Mouse (Mus musculus) limb, embryonic 11.5 days (tissue): ENCODE data around the gene Ccn2. TPM values are rescaled to one million over a fixed set of nuclear protein-coding genes. Genes with fewer than 3 reads are reported as not detected.

Experiments
- ATAC-seq: fragments of 200-750 bp; cut with Nextera tagmentation; 2 replicates; pipeline ENCODE4 v1.8.0; 2017; ENCODE audit warnings: low read depth; ENCODE audit not compliant: insufficient number of reproducible peaks, low FRiP score, low TSS enrichment
- DNase-seq: peaks from one replicate; pipeline ENCODE4 v3.0.0-alpha.2; 2015; ENCODE audit warnings: low spot score
- H3K27ac ChIP-seq: fragments of 300-500 bp; sonication (generic); replicated peaks from 2 replicates; pipeline ENCODE4 v1.5.1; 2014; ENCODE audit warnings: low read depth, mild to moderate bottlenecking, low read length
- H3K27me3 ChIP-seq: fragments of 300-500 bp; sonication (generic); 2 replicates; pipeline ENCODE4 v1.6.1; 2014; ENCODE audit warnings: mild to moderate bottlenecking, low read length, mixed read lengths; ENCODE audit not compliant: control insufficient read depth, insufficient read depth
- H3K36me3 ChIP-seq: fragments of 300-500 bp; sonication (generic); 2 replicates; pipeline ENCODE4 v1.6.1; 2014; ENCODE audit warnings: mild to moderate bottlenecking, low read length, moderate library complexity, mixed read lengths; ENCODE audit not compliant: control insufficient read depth, insufficient read depth
- H3K4me1 ChIP-seq: fragments of 300-500 bp; sonication (generic); 2 replicates; pipeline ENCODE4 v1.6.1; 2014; ENCODE audit warnings: low read length, mixed read lengths; ENCODE audit not compliant: control insufficient read depth, insufficient read depth
- H3K4me2 ChIP-seq: fragments of 300-500 bp; sonication (generic); 2 replicates; pipeline ENCODE4 v1.6.1; 2014; ENCODE audit warnings: low read depth, mild to moderate bottlenecking, moderate library complexity; ENCODE audit not compliant: severe bottlenecking
- H3K4me3 ChIP-seq: fragments of 300-500 bp; sonication (generic); 2 replicates; pipeline ENCODE4 v1.5.1; 2014; ENCODE audit warnings: low read depth, low read length
- H3K9ac ChIP-seq: fragments of 300-500 bp; sonication (generic); 2 replicates; pipeline ENCODE4 v1.6.1; 2014; ENCODE audit warnings: mild to moderate bottlenecking, low read length
- H3K9me3 ChIP-seq: fragments of 300-500 bp; sonication (generic); 2 replicates; pipeline ENCODE4 v1.6.1; 2016; ENCODE audit warnings: low read length; ENCODE audit not compliant: control insufficient read depth
- WGBS: fragments of 180-500 bp; shearing (Covaris S2); extraction: QIAGEN DNeasy Blood & Tissue Kit; methylation state at CpG from one replicate; pipeline ENCODE4 v1.1.7; 2014; 5-methylcytosine and 5-hydroxymethylcytosine counted together
- polyA plus RNA-seq: library from polyadenylated mRNA; unstranded; fragments of >200 nt; fragmentation: Nextera tagmentation; extraction: Ambion mirVana; gene quantifications from 2 replicates; pipeline ENCODE4 v1.2.1, GENCODE M21; 2014

Ccn2 gene
- polyA plus RNA-seq, 1 experiment from 2014 or later, result 2.4 TPM

DNA sequence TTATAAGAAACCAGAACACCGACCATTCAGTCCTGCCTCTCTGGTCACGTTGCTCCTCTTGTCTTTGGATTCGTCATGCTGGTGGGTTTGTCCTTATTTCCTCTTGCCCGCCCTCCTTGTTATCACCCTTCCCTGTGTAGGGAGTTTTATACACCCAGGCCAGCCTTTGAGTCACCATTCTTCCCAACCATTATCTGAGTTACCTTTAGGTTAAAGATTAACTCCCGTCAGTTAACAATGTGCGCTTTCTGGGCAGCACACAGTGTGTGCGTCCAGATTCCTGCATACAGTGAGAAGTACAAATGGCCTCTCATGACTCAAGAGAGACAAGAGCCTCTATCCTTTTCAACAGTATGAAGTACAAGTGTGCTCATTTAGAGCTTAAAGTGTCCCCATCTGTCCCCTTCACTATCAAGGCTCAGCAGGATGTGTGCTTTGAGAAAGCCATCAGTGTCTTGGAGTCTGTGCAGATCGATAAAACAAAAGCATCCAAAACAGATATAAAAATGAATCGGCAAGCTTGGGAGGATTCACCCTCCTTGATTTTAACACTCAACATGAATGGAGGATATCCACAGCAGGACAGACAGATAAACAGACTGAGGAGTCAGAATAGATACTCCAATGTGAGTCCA lies 34.0 kb downstream of the Ccn2 start:
- Histone ChIP-seq H3K36me3 (no peaks in the 10 kb centered on the region), H3K9ac (no peak overlapping the region), H3K4me3 (no peak overlapping the region), H3K27ac (no peak overlapping the region), H3K4me2 (no peak overlapping the region), H3K4me1 (0 out of 2 replicates have a peak, but pooled peaks cover 2% of the 10 kb centered on the region), H3K27me3 (no peaks in the 10 kb centered on the region), H3K9me3 (no peaks in the 10 kb centered on the region)
- WGBS, result 84% methylated on average over 9 of the region's 9 CpGs
- no peak for ATAC-seq
- no peak for DNase-seq

DNA sequence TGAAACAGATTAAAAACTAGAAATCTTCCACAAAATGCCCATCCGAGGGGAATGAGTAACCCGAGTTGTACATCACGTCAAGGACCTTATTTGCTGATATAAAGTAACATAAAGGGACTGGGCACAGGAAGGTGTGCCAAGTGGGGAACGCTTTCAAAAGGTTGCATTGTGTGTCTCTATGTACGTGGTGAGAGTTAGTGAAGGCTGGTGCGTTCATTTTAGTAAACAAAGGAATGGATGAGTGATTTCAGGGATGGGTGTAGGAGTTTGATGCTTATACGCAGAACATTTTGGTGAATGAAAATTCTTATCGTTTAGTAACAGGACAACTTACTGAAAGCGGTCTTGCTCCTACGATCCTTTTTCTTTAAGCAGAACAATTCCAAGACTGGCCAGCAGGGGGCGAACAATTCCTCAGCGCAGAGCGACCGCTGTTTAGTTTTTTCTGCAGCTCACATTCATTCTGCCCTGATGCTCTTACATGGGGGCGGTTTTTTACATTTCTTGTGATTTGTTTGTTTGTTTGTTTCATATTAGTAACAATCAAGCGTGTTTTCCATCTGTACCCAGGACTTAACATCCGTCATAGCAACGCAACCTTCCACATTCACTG lies 35.3 kb downstream of the Ccn2 start:
- Histone ChIP-seq H3K4me1 (0 out of 2 replicates have a peak, but pooled peaks cover 2% of the 10 kb centered on the region), H3K27me3 (no peaks in the 10 kb centered on the region), H3K9me3 (no peaks in the 10 kb centered on the region), H3K27ac (no peak overlapping the region), H3K9ac (no peak overlapping the region), H3K4me2 (no peak overlapping the region), H3K4me3 (no peak overlapping the region), H3K36me3 (no peaks in the 10 kb centered on the region)
- DNase-seq (peak; percentile 86), ATAC-seq (no peak)
- WGBS, result 27% methylated on average over 18 of the region's 18 CpGs

GRCm38 (mm10) chr10:24631122-24631521 lies 35.9 kb downstream of the Ccn2 start:
- no peak overlapping the region for H3K9ac ChIP-seq
- no peaks in the 10 kb centered on the region for H3K27me3 ChIP-seq
- ATAC-seq, result no peak

GRCm38 (mm10) chr10:24634288-24634687 lies 39.0 kb downstream of the Ccn2 start:
- DNase-seq (no peak), ATAC-seq (no peak)
- H3K4me1 ChIP-seq, result peaks cover 1% of the 10 kb centered on the region; the same call in 1 of the 2 replicates
- H3K4me3 ChIP-seq, result no peak overlapping the region
- no peaks in the 10 kb centered on the region for H3K27me3 ChIP-seq
- WGBS, result 78% methylated on average over 9 of the region's 9 CpGs
- H3K4me2 ChIP-seq, result no peak overlapping the region
- H3K36me3 ChIP-seq, result no peaks in the 10 kb centered on the region
- H3K9ac ChIP-seq, result no peak overlapping the region
- H3K9me3 ChIP-seq, result no peaks in the 10 kb centered on the region
- H3K27ac ChIP-seq, result no peak overlapping the region

More at GRCm38 (mm10) chr10:24631122-24631521, 35.9 kb downstream of the Ccn2 start:
- Histone ChIP-seq H3K4me3 (no peak overlapping the region), H3K36me3 (no peaks in the 10 kb centered on the region), H3K27ac (no peak overlapping the region), H3K4me1 (0 out of 2 replicates have a peak, but pooled peaks cover 2% of the 10 kb centered on the region), H3K9me3 (no peaks in the 10 kb centered on the region), H3K4me2 (no peak overlapping the region)
- DNase-seq, result no peak
- 93% methylated on average over 5 of the region's 5 CpGs for WGBS

GRCm38 (mm10) chr10:24635331-24635815 lies 40.1 kb downstream of the Ccn2 start:
- no peak overlapping the region for H3K4me2 ChIP-seq
- H3K36me3 ChIP-seq, result no peaks in the 10 kb centered on the region
- ATAC-seq, result no peak
- H3K27ac ChIP-seq, result no peak overlapping the region
- H3K9me3 ChIP-seq, result no peaks in the 10 kb centered on the region
- no peaks in the 10 kb centered on the region for H3K27me3 ChIP-seq
- 73% methylated on average over 11 of the region's 11 CpGs for WGBS
- H3K4me1 ChIP-seq, result peaks cover 3% of the 10 kb centered on the region; the same call in 1 of the 2 replicates
- DNase-seq, result no peak
- no peak overlapping the region for H3K9ac ChIP-seq
- no peak overlapping the region for H3K4me3 ChIP-seq

DNA sequence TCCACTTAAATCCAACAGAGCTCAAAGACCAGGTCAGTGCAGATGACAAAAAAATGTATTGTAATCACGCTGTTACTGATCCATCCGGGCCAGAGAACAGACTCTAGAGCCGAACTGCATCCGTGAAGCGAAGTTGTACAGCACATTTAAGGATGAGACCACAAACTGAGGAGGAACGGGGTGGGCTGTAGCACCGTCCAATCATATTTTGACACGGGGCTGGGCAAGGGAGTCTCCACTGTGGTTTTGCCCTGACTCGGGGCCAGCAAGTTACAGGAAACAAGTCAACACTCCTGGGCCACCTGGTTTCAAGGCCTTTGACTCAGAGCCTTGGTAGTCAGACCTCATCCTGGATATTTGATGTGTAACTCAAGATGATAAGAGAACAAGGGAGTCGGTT lies 40.6 kb downstream of the Ccn2 start:
- ATAC-seq, result no peak

GRCm38 (mm10) chr10:24636986-24637385 lies 41.7 kb downstream of the Ccn2 start:
- ATAC-seq, result no peak

More for the DNA sequence above, 40.6 kb downstream of the Ccn2 start:
- Histone ChIP-seq H3K36me3 (no peaks in the 10 kb centered on the region), H3K27ac (no peak overlapping the region), H3K9me3 (no peaks in the 10 kb centered on the region), H3K4me2 (no peak overlapping the region), H3K4me1 (peaks cover 3% of the 10 kb centered on the region; the same call in 1 of the 2 replicates), H3K9ac (no peak overlapping the region), H3K27me3 (no peaks in the 10 kb centered on the region), H3K4me3 (no peak overlapping the region)
- 91% methylated on average over 10 of the region's 10 CpGs for WGBS
- DNase-seq, result no peak

DNA sequence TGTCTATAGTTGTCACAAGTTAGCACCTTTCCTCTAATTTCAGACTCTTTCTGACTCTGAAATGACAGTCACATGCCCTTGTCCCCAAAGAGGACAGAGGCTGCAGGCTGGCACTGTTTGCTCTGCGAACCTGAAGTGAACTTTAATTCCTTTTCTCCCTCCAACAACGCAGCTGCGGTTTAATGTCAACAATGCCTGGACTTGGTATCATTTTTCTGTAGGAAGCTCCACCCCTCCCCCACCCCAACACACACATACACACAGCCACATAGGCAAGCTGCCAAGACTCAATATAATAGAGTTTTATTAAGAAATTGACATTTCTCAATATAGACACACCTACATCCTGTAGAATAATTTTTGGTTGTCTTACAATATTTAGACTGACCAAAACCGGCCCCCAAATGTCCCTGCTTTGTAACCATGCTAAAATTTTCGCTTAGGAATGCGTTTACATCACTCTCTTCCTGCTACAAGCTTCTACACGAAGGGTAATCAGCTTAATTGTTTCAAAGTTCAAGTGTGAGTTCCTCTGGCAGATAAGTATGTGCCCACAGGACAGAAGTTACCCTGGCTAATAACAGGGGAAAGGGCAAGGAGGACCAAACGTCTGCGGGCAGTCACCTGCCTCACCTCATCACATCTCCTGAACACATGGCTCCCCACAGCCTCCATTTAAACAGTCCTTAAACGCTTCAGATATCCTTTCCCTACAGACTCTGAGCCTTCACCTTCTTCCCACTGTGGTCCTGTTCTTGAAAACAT lies 43.2 kb downstream of the Ccn2 start:
- Histone ChIP-seq H3K27me3 (no peaks in the 10 kb centered on the region), H3K4me2 (no peak overlapping the region), H3K9me3 (no peaks in the 10 kb centered on the region), H3K36me3 (no peaks in the 10 kb centered on the region), H3K4me1 (peaks cover 3% of the 10 kb centered on the region; the same call in 1 of the 2 replicates), H3K9ac (no peak overlapping the region), H3K4me3 (no peak overlapping the region), H3K27ac (no peak overlapping the region)
- no peak for ATAC-seq
- no peak for DNase-seq
- WGBS, result 67% methylated on average over 10 of the region's 10 CpGs

More at GRCm38 (mm10) chr10:24636986-24637385, 41.7 kb downstream of the Ccn2 start:
- DNase-seq, result no peak
- Histone ChIP-seq H3K4me3 (no peak overlapping the region), H3K27ac (no peak overlapping the region), H3K9ac (no peak overlapping the region), H3K36me3 (no peaks in the 10 kb centered on the region), H3K9me3 (no peaks in the 10 kb centered on the region), H3K4me2 (no peak overlapping the region), H3K27me3 (no peaks in the 10 kb centered on the region), H3K4me1 (peaks cover 3% of the 10 kb centered on the region; the same call in 1 of the 2 replicates)
- WGBS, result 90% methylated on average over 2 of the region's 2 CpGs
